Comparison of ENCODE assay signal across 8 mouse cellular contexts in the genomic region with DNA sequence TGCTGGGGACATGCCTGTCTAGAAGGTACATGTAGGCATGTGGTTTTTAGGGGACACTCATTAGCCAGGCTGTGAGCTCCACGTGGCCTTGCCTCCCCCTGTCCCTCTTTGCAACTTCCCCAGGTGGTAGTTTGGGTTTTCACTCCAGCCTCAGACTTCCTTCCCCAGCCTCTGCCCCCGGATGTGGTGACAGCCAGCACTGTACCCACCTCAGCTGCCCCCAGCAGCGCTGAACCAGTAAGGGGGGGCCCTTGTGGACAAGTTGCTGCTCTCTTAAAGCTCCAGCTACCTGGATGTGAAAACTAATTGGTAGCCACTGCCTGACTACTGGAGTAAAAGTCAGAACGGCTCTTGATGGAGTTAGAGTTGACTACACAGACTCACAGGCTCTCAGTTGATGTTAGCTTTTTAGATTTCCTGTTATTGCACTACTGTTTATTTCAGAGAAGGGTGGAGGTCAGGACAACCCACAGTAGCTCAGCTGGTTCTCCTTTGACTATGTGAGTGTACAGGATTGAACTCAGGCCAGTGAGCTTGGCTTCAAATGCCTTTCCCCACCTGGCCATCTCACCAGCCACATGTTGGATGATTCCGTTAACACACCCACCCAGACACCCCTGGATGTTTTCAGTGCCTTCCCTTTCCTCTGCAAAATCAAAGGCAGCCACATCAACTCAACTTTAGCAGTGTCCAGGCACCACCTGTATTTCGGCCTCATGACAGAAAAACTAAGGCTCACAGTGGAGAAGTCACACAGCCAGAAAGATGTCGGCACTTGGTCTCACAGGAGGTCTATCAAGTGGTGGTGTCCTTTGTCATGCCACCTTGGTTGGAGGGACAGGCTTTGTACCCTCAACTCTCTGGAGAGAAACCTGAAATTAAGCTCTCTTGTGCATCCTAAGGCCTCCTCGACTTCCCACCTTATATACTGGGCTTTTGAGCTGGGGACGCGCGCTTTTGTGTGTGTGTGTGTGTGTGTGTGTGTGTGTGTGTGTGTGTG. TPM values are rescaled to one million over a fixed set of nuclear protein-coding genes. Genes with fewer than 3 reads are reported as not detected.
DNase-seq lines count a peak whose midpoint lies in the region; ATAC-seq lines count a peak whose summit lies in the region.

No protein-coding gene starts in this region.

- ATAC-seq in forebrain, embryonic 12.5 days (ENCODE audit: low FRiP score), result peak; percentile 2; the same call in 1 of the 2 replicates
- no peak for ATAC-seq in limb, embryonic 11.5 days (ENCODE audit: insufficient number of reproducible peaks, low FRiP score, low TSS enrichment, low read depth)
- peak; percentile 12 for ATAC-seq in midbrain, embryonic 11.5 days (ENCODE audit: low FRiP score)

- peak overlapping the region; percentile 86 for H3K27ac ChIP-seq in heart, embryonic 10.5 days
- peak overlapping the region; percentile 47 for H3K27ac ChIP-seq in forebrain, embryonic 12.5 days
- peak overlapping the region; percentile 73 for H3K27ac ChIP-seq in limb, embryonic 11.5 days (replicated peaks; ENCODE audit: low read depth, low read length)
- peak overlapping the region; percentile 11 for H3K27ac ChIP-seq in midbrain, embryonic 11.5 days (ENCODE audit: low read depth, low read length)

- peak overlapping the region; percentile 89 for H3K4me2 ChIP-seq in forebrain, embryonic 12.5 days
- H3K4me2 ChIP-seq in limb, embryonic 11.5 days (ENCODE audit: low read depth, severe bottlenecking), result peak overlapping the region; percentile 99
- peak overlapping the region; percentile 60 for H3K4me2 ChIP-seq in midbrain, embryonic 11.5 days

- intact Hi-C loops in heart, postnatal 25 days (cut with DNase I), result no loop called here

- no peaks in the 10 kb centered on the region for H3K9me3 ChIP-seq in heart, embryonic 10.5 days
- no peaks in the 10 kb centered on the region for H3K9me3 ChIP-seq in forebrain, embryonic 12.5 days
- H3K9me3 ChIP-seq in limb, embryonic 11.5 days (ENCODE audit: control insufficient read depth, low read length), result no peaks in the 10 kb centered on the region
- H3K9me3 ChIP-seq in midbrain, embryonic 11.5 days (ENCODE audit: control insufficient read depth, low read length), result no peaks in the 10 kb centered on the region

- peak overlapping the region; percentile 78 for H3K9ac ChIP-seq in forebrain, embryonic 12.5 days
- H3K9ac ChIP-seq in limb, embryonic 11.5 days (ENCODE audit: low read length), result no peak overlapping the region
- peak overlapping the region; percentile 61 for H3K9ac ChIP-seq in midbrain, embryonic 11.5 days (ENCODE audit: low read length)

- H3K36me3 ChIP-seq in heart, embryonic 10.5 days, result peaks cover 55% of the 10 kb centered on the region
- H3K36me3 ChIP-seq in forebrain, embryonic 12.5 days (replicated peaks), result peaks cover 48% of the 10 kb centered on the region
- peaks cover 28% of the 10 kb centered on the region for H3K36me3 ChIP-seq in limb, embryonic 11.5 days (ENCODE audit: control insufficient read depth, insufficient read depth, low read length)
- H3K36me3 ChIP-seq in midbrain, embryonic 11.5 days (ENCODE audit: control insufficient read depth, insufficient read depth, low read length), result peaks cover 19% of the 10 kb centered on the region; the same call in 1 of the 2 replicates

- 0 out of 2 replicates have a peak, but pooled peaks cover 3% of the 10 kb centered on the region for H3K27me3 ChIP-seq in heart, embryonic 10.5 days (ENCODE audit: insufficient read depth, poor library complexity, severe bottlenecking)
- H3K27me3 ChIP-seq in forebrain, embryonic 12.5 days, result 0 out of 2 replicates have a peak, but pooled peaks cover 5% of the 10 kb centered on the region
- no peaks in the 10 kb centered on the region for H3K27me3 ChIP-seq in limb, embryonic 11.5 days (ENCODE audit: control insufficient read depth, insufficient read depth, low read length)
- no peaks in the 10 kb centered on the region for H3K27me3 ChIP-seq in midbrain, embryonic 11.5 days (ENCODE audit: control insufficient read depth, insufficient read depth, low read length)

- WGBS in heart, embryonic 10.5 days, result 40% methylated on average over 11 of the region's 11 CpGs
- 49% methylated on average over 11 of the region's 11 CpGs for WGBS in forebrain, embryonic 12.5 days
- 42% methylated on average over 11 of the region's 11 CpGs for WGBS in limb, embryonic 11.5 days
- 47% methylated on average over 11 of the region's 11 CpGs for WGBS in midbrain, embryonic 11.5 days

- H3K4me3 ChIP-seq in heart, embryonic 10.5 days, result peak overlapping the region; percentile 73
- peak overlapping the region; percentile 63 for H3K4me3 ChIP-seq in forebrain, embryonic 12.5 days (replicated peaks)
- H3K4me3 ChIP-seq in limb, embryonic 11.5 days (ENCODE audit: low read depth, low read length), result peak overlapping the region; percentile 65; the same call in 1 of the 2 replicates
- peak overlapping the region; percentile 47 for H3K4me3 ChIP-seq in midbrain, embryonic 11.5 days (ENCODE audit: low read depth, low read length)

- DNase-seq in heart, embryonic 10.5 days (ENCODE audit: low spot score), result no peak
- no peak for DNase-seq in heart, postnatal 25 days (ENCODE audit: low spot score)
- no peak for DNase-seq in limb, embryonic 11.5 days (ENCODE audit: low spot score)
- DNase-seq in midbrain, embryonic 11.5 days (ENCODE audit: low spot score, missing footprints), result no peak
- peak; percentile 40 for DNase-seq in testis, postnatal 10 days (ENCODE audit: low spot score)
- no peak for DNase-seq in right cerebral cortex, postnatal 25 days
- no peak for DNase-seq in kidney, postnatal 10 days

- H3K4me1 ChIP-seq in heart, embryonic 10.5 days, result peaks cover 44% of the 10 kb centered on the region
- peaks cover 32% of the 10 kb centered on the region for H3K4me1 ChIP-seq in forebrain, embryonic 12.5 days
- peaks cover 22% of the 10 kb centered on the region for H3K4me1 ChIP-seq in limb, embryonic 11.5 days (ENCODE audit: control insufficient read depth, insufficient read depth, low read length)
- H3K4me1 ChIP-seq in midbrain, embryonic 11.5 days (ENCODE audit: control insufficient read depth, insufficient read depth, low read length), result peaks cover 8% of the 10 kb centered on the region

RNA-seq across cellular contexts. Expression of a gene that starts 0.8 kb away (rescaled TPM):
- 8.9 and 9.4 TPM in 2 replicates for polyA plus RNA-seq in heart, embryonic 10.5 days (2016; fragmentation: Nextera tagmentation; extraction: Ambion mirVana)
- 10 to 100 TPM; 18.0 to 22.9 TPM for total RNA-seq in heart, postnatal 25 days (2021)
- 10.0 and 10.9 TPM in 2 replicates for polyA plus RNA-seq in forebrain, embryonic 12.5 days (2016; fragmentation: Nextera tagmentation; extraction: Ambion mirVana)
- 16.6 and 16.8 TPM in 2 replicates for polyA plus RNA-seq in limb, embryonic 11.5 days (2014; fragmentation: Nextera tagmentation; extraction: Ambion mirVana)
- polyA plus RNA-seq in midbrain, embryonic 11.5 days (2014; fragmentation: Nextera tagmentation; extraction: Ambion mirVana), result 9.2 and 10.3 TPM in 2 replicates

RNA-seq across cellular contexts. Expression of a gene that starts 25.3 kb away (rescaled TPM):
- 29.5 and 36.7 TPM in 2 replicates for polyA plus RNA-seq in heart, embryonic 10.5 days (2016; fragmentation: Nextera tagmentation; extraction: Ambion mirVana)
- 10 to 100 TPM; 46.2 to 48.0 TPM for total RNA-seq in heart, postnatal 25 days (2021)
- polyA plus RNA-seq in forebrain, embryonic 12.5 days (2016; fragmentation: Nextera tagmentation; extraction: Ambion mirVana), result 30.5 and 31.4 TPM in 2 replicates
- 25.4 and 29.3 TPM in 2 replicates for polyA plus RNA-seq in limb, embryonic 11.5 days (2014; fragmentation: Nextera tagmentation; extraction: Ambion mirVana)
- 24.3 and 25.9 TPM in 2 replicates for polyA plus RNA-seq in midbrain, embryonic 11.5 days (2014; fragmentation: Nextera tagmentation; extraction: Ambion mirVana)

RNA-seq across cellular contexts. Expression of a gene that starts 26.2 kb away (rescaled TPM):
- 101 and 107 TPM in 2 replicates for polyA plus RNA-seq in heart, embryonic 10.5 days (2016; fragmentation: Nextera tagmentation; extraction: Ambion mirVana)
- 10 to 100 TPM; 54.8 to 65.5 TPM for total RNA-seq in heart, postnatal 25 days (2021)
- 176 and 180 TPM in 2 replicates for polyA plus RNA-seq in forebrain, embryonic 12.5 days (2016; fragmentation: Nextera tagmentation; extraction: Ambion mirVana)
- 125 and 128 TPM in 2 replicates for polyA plus RNA-seq in limb, embryonic 11.5 days (2014; fragmentation: Nextera tagmentation; extraction: Ambion mirVana)
- polyA plus RNA-seq in midbrain, embryonic 11.5 days (2014; fragmentation: Nextera tagmentation; extraction: Ambion mirVana), result 111 and 115 TPM in 2 replicates

RNA-seq across cellular contexts. Expression of a gene that starts 33.3 kb away (rescaled TPM):
- polyA plus RNA-seq in heart, embryonic 10.5 days (2016; fragmentation: Nextera tagmentation; extraction: Ambion mirVana), result 5.0 and 7.2 TPM in 2 replicates
- 10 to 100 TPM; 15.2 to 17.4 TPM for total RNA-seq in heart, postnatal 25 days (2021)
- 2.6 and 3.2 TPM in 2 replicates for polyA plus RNA-seq in forebrain, embryonic 12.5 days (2016; fragmentation: Nextera tagmentation; extraction: Ambion mirVana)
- polyA plus RNA-seq in limb, embryonic 11.5 days (2014; fragmentation: Nextera tagmentation; extraction: Ambion mirVana), result 14.6 and 15.7 TPM in 2 replicates
- 4.8 and 5.3 TPM in 2 replicates for polyA plus RNA-seq in midbrain, embryonic 11.5 days (2014; fragmentation: Nextera tagmentation; extraction: Ambion mirVana)

RNA-seq across cellular contexts. Expression of a gene that starts 49.7 kb away (rescaled TPM):
- 3.0 and 6.3 TPM in 2 replicates for polyA plus RNA-seq in heart, embryonic 10.5 days (2016; fragmentation: Nextera tagmentation; extraction: Ambion mirVana)
- under 1 TPM; 0.45 to 0.86 TPM for total RNA-seq in heart, postnatal 25 days (2021)
- 14.7 and 16.4 TPM in 2 replicates for polyA plus RNA-seq in forebrain, embryonic 12.5 days (2016; fragmentation: Nextera tagmentation; extraction: Ambion mirVana)
- polyA plus RNA-seq in limb, embryonic 11.5 days (2014; fragmentation: Nextera tagmentation; extraction: Ambion mirVana), result 13.9 and 15.9 TPM in 2 replicates
- 9.7 and 10.2 TPM in 2 replicates for polyA plus RNA-seq in midbrain, embryonic 11.5 days (2014; fragmentation: Nextera tagmentation; extraction: Ambion mirVana)

Comparison
In these comparisons a context has a peak if more than half of its experiments do, and no peak if none do; other contexts are left out.
1. H3K27ac ChIP-seq: peak in every context shown above with its lines; median percentile 86 in heart, embryonic 10.5 days; 73 in limb, embryonic 11.5 days; 47 in forebrain, embryonic 12.5 days; 11 in midbrain, embryonic 11.5 days.